Mouse (Mus musculus): Measurements from ENCODE around the gene Mrpl35. TPM values are rescaled to one million over a fixed set of nuclear protein-coding genes. Genes with fewer than 3 reads are reported as not detected.
"Not testable (repeated sequence)": the region's sequence is repeated elsewhere in the genome, so short reads cannot be mapped to it uniquely, and the experiment has no call there.

The Mrpl35 gene
- 10 to 100 TPM; 37.4 to 38.2 TPM for total RNA-seq (2021)
- long read RNA-seq, experiment 1, transcript Mrpl35-201 (4 exons, 3,721 nt), result major isoform, 63 of 64 reads
- long read RNA-seq, experiment 1, partial matches to known transcripts, result 0 of 64 reads
- long read RNA-seq, experiment 1, other reads (novel, unspliced or antisense), result 1 of 64 reads
- long read RNA-seq, experiment 2, transcript Mrpl35-201 (4 exons, 3,721 nt), result major isoform, 37 of 40 reads
- long read RNA-seq, experiment 2, partial matches to known transcripts, result 3 of 40 reads
- long read RNA-seq, experiment 2, other reads (novel, unspliced or antisense), result 0 of 40 reads

DNA sequence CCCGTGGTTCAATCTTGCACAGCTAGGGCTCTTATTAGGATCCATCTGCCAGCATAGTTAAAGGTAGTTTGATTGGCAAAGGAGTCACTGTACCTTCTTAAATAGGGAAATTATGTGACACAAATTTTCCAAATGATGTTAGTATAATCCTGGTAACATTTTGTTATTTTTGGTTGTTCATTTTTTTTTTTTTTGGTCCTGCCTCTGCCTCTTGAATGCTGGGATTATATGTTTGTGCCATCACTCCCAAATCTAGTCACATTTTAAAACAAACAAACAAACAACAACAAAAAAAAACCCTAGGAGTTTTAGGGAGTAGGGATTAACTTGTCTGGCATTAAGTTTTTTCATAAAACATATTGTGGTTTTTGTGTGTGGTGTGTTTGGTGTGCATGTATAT lies at the start of gene Mrpl35:
Mrpl35 (minus strand) TSS at position 101 of the 400 bp plus-strand sequence.
- no peak for DNase-seq (ENCODE audit: low spot score in 2 of 2)

DNA sequence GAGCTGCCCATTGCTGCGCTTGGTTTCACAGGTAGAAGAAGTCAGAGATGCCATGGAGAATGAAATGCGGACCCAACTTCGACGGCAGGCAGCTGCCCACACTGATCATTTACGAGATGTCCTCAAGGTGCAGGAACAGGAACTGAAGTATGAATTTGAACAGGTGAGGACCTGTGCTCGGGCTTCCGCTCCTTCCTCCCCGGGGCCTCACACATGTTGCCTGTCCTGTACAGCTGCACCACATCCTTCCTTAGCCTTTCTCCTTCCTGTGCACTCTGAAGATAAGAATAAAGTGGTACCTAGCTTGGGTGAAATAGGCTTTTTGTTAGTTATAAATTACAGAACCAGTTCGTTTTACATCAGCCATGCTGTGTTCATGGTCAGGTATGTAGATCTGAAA lies 44.6 kb upstream of the Mrpl35 start:
- no peak for DNase-seq (ENCODE audit: low spot score in 2 of 2)

DNA sequence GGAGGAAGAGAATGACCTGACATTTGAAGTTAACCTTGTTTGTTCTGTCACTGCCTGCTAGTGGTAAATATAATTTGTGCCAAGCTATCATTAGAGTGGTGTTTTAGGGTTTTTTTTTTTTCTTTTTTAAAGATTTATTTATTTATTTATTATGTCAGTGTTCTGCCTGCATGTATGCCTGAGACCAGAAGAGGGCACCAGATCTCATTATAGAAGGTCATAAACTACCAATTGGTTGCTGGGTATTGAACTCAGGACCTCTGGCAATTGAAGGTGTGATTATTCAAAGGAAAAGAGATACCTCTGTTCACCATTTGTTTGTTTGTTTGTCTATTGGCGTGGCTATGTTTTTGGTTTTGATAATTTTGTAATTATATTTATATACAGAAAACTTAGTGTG lies 42.0 kb upstream of the Mrpl35 start:
- DNase-seq (ENCODE audit: low spot score in 2 of 2), result no peak

DNA sequence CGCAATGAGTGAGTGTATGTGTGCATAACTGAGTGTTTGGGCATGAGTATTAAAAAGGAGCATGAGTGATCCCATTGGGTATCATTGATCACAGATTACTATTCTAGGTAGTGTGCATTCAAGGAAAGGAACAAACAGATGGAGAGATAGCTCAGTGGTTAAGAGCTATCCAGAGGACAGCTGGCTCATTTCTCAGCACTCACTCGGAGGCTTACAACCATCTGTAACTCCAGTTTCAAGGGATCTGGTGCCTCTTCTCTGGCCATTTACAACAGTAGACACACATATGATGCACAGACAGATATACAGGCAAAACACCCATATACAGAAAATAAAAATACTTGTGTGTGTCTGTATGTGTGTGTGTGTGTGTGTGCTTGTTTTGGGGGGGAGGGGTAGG lies 41.0 kb upstream of the Mrpl35 start:
- no peak for DNase-seq (ENCODE audit: low spot score in 2 of 2)

DNA sequence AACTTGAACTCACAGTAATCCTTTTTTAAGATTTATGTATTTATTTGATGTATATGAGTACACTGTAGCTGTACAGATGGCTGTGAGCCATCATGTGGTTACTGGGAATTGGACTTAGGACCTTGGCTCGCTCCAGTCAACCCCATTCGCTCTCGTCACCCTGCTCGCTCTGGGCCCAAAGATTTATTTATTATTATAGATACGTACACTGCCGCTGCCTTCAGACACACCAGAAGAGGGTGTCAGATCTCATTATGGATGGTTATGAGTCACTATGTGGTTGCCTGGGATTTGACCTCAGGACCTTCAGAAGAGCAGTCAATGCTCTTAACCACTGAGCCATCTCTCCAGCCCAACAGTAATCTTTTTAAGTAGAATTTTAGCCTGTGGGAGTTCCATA lies 20.1 kb upstream of the Mrpl35 start:
- DNase-seq (ENCODE audit: low spot score in 2 of 2), result not testable (repeated sequence)

DNA sequence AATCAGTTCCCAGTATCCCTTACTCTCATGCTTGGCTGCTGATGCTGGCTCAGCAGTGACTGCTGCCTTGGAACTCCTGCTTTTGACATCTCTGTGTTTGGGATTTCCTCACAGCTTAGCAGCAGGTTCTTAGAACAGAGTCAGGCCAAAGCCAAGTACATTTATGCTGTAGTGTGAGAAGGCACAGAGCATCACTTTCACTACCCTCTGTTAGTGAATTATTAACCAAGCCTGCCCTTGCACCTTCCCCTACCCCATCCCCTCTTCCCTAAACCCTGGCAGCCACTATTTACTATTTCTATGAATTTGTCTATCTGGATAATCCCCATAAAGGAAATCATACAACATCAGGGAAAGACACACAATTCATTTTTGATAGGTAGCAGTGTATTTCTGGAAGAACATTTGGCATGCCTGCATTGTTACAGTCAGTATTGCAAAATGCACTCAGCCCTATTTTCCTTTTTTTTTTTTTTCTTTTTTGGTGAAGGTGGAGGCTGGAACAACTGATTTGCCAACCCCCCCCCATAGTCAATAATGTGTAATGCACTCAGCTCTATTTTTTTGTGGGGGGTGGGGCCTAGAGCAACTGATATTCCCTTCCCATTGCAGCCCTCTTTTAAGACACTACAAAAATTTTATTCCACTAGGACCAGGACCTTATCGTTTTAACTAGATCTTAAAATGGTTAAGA lies 14.0 kb upstream of the Mrpl35 start:
- no peak for DNase-seq (ENCODE audit: low spot score in 2 of 2)

DNA sequence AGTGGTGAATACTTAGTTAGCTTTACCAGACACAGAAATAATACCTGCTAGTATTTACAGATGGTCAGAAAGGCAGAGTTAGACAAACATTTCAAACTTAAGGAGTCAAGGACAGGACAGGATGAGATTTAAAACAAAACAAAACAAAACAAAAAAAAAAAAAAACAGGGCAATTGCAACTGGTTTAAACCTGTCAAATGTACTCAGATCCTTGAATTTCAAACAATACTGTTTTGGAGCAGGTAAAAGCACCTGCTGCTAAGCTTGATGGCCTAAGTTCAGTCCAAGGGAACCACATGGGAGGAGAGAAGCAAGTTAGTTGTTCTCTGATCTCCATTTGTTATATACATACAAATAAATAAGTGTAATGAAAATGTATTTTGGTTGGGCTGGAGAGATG lies 13.0 kb upstream of the Mrpl35 start:
- DNase-seq (ENCODE audit: low spot score in 2 of 2), result no peak

DNA sequence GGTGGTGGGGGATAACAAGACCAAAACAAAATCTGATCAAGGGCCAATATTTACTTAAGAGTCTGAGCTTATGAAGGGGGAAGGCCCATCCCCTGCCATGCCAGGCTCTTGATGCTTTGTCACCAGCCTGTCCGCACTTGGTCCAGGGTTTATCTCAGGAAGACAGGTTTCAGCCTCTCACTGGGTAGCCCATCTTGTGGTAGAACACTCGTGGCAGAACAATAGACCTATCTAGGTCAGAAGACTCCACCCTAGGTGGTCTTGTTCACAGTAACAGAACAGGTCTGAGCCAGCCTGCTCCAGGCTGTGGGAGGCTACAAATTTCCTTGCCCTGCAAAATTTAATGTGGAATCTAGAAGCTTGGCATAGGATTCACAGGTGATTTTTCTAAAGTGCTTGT lies 10.0 kb upstream of the Mrpl35 start:
- DNase-seq (ENCODE audit: low spot score in 2 of 2), result no peak

DNA sequence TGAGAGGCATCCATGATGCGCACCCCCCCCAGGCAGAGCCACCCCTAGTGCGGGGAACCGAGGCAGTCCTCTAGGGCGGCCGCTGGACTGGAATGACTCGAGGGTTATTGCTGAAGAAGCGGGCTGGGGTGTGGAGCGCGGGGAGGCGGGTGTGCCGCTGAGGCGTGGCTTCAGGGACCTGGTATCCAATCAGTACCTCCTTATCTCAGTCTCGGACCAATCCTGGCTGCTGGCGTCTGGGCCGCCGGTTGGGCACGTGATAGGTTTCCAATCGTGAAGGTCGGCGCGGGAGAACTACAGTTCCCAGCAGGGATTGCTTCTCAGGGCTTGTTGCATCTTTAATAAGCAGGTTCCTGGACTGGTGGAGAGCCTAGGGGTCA lies 4.8 kb upstream of the Mrpl35 start:
- DNase-seq (ENCODE audit: low spot score in 2 of 2), result peak; percentile 67 to 89

DNA sequence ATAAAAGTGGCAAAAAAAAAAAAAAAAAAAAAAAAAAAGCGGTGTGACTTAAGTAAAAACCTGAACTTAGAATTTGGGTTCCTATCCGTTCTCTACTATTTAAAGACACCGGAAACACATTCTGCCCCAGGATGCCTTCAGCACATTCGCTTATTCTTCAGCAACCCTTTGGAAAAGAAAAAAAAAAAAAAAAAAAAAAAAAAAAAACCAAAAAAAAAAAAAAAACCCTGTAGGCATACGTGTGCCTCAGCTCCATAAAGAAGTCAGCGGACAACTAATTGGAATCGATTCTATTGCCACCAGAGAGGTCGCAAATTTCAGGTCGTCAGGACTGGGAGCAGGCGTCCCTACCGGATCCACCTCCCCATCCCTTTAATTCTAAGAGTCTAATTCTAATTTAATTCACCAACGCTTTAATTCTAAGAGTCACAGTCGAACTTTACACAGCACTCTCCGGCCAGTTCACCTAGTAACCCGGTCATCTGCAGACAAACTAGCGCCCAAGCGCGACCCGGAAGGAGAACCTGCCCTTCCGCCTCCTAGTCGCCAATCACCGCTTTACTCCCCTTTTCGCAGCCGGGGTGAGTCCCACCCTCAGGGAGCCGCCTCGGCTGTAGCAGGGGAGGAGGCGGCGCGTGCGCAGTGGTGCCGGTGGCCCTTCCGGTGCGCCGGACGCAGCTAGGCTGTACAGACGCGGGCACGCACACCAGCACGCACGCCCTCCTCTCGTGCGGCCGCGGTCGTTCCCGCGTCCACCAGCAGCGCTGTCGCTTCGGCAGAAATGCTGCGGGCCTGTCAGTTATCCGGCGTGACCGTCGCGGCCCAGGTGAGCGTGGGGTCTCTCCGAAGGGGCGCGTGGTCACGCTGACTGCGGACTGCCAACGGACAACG lies 4.2 kb upstream of the Mrpl35 start, which contains the start of gene Immt:
Immt (plus strand) TSS at position 642 of the 891 bp plus-strand sequence.
- peak; percentile 89 to 92 for DNase-seq (ENCODE audit: low spot score in 2 of 2)

DNA sequence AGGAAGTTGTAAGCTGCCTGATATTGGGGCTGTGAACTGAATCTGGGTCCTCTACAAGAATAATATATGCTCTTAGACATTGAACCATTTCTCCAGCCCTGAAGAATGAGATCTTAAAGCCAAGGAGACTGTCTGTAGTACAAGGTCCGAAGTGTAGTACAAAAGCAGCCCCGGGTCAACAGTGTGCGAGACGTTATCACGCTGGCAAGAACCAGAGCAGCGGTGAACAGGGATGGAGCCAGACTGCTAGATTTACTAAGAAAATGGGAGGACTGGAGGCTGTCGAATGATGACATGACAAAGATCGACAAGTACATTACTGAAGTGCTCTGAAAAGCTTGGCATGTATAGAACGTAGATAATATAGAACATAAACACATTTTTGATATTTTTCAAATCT lies 3.0 kb upstream of the Mrpl35 start:
- no peak for DNase-seq (ENCODE audit: low spot score in 2 of 2)

DNA sequence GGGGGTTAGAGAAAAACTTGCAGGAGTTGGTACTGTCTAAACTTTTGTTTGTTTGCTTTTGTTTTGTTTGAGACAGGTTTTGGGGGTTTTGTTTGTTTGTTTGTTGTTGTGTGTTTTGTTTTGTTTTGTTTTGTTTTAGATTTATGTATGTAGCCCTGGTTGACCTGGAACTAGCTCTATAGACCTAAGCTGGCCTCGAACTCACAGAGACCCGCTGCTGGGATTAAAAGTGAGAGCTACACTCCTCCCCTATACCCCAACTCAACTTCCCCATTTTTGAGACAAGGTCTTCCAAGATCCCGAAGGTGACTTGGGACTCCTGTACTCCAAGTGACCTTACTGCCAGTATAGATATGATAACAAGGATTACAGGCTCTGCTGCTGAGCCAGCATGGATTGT lies 2.8 kb downstream of the Mrpl35 start:
- DNase-seq (ENCODE audit: low spot score in 2 of 2), result no peak

DNA sequence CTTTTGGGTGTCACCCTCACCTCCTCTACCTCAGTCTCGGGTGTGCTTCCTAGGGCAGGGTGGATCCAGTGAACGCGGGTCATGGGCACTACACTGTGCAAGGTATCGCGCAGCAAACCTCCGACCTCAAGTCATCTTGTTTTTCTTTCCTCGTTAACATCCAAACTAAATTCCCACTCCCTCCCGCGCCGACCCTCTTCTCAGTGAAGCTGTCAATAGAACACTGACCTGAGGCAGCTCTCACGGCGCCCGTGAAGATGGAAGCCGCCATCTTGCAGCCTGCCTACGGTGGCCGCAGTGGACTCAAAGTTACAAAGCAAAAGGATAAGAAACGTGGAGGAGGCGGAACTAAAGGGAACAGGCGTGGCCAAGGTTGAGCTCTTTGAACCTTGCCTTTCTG lies 3.3 kb downstream of the Mrpl35 start:
- peak; percentile 78 to 79 for DNase-seq (ENCODE audit: low spot score in 2 of 2)

DNA sequence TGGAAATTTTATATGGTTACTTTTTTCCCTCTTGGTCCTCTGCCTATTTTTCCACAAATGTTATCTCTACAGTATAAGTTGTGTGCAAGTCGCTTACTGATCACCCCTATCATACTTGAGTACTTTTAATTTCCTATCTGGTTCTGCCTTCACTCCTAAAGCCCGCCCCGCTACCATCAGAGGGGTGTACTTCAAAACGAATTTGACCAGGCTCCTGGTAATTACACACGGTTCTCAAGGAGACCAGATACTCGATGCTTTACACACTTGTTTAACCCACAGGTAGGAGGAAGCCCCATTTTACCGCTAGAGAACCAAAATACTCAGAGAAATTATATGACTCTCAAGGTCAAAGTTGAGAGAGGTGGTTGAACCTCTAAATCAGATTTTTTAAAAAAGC lies 3.7 kb downstream of the Mrpl35 start:
- no peak for DNase-seq (ENCODE audit: low spot score in 2 of 2)

DNA sequence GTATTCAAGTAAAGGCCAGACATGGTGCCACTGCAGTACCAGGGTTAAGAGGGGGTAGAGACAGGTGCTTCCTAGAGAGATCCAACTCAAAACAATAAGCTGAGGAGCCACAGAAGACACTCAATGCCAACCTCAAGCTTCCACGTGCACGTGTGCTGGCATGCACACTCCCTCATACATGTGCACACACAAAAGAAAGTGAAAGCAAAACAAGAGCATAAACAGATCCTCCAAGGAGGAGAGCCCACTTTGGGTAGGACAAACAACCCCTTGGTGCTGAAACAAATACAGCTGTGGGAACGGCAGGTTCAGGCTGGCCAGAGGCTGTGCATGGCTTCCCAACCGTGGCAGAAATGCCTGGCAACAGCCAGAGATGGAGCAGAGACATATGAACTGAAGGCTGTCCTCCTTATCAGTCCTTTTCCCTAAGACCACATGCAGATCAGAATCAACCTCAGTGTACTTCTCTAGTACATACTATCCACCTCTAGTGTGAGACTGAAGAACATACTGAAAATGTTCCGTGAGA lies 6.9 kb downstream of the Mrpl35 start:
- DNase-seq (ENCODE audit: low spot score in 2 of 2), result no peak

DNA sequence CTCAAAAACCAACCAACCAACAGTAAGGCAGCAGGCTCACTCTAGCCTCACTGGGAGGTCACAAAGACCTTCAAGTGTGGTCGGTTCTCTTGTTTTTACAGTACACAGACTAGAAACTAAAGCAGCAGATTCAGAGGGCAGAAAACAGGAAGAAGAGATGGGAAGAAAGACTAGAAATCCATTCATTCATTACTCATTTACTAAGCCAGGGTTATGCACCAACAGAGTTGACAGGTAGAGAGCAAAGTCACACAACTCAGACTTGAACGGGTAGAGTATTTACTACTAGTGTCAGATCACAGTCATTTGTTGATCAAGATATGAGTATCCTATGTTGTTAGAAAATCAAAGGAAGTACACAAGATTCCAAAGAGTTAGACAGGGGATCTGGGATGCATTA lies 13.9 kb downstream of the Mrpl35 start:
- DNase-seq (ENCODE audit: low spot score in 2 of 2), result no peak

DNA sequence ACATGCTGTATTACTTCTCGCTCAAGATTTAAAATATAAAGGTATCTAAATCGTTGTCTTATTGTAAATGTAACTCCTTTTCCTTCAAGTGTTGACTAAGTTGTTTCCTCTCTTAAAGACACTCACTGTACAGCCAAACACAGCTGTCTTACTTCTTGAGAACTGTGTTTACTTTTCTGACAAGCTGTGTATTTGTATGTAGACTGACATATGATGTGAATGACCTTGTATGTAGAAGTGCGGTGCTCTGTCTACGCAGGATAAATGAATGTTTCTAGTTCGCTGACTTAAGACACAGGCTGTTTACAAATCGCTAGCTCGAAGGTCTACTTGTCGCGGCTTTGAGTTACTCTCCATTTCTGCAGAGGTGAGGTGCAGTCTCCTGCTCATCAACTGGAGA lies 16.9 kb downstream of the Mrpl35 start:
- DNase-seq (ENCODE audit: low spot score in 2 of 2), result no peak

DNA sequence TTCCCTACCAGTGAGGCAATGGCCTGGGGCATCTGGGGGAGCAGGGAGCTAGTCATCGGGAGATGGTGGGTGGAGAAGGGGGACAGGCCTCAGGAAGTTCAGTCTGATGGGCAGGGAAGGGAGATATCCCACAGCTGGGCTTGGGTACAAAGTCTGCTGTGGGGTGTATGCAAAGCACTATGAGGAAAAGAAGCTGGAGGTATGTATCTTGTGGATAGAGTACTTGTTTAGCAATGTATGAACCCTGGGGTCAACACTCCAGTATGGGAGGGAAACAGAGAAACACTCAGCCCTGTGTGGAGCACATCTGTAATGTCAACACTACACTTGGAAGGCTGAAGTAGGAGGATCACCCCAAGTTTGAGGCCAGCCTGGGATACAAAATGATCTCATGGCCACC lies 20.1 kb downstream of the Mrpl35 start:
- DNase-seq (ENCODE audit: low spot score in 2 of 2), result no peak

DNA sequence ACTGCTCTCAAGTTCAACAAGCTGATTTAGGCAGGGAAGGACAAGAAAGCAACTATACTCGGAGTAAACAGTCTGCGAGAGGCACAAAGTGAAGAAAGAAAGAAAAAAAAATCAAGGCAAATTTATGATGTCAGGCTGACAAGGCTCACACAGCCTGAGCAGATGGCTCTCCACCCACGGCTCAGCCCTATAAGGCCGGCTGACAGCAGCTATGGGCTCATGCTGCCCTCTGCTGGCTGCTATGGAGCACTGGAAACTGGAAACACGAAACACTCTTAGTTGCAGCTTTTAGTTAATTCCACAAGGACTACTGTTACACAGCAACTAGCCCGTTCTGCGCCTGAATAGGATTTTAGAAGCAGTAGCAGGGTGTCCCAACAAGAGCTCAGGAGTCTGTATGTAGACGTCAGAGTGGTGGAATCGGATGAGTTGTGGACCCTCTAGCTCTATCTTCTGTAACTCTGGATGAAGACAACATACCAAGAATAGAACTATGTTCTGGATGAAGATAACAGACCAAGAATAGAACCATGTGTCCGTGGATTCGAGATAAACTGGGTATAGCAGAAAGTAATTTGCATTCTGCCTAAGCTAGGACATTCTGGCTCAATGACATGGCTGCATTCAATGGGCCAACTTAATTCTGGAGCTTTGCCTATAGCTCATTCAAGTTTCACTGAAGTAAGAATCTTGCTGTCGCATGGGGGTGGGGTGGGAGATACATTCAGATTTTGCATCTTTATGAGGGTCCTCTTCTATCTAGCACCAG lies 22.5 kb downstream of the Mrpl35 start:
- peak in 1 of 2 experiments; percentile 13 for DNase-seq (ENCODE audit: low spot score in 2 of 2)

DNA sequence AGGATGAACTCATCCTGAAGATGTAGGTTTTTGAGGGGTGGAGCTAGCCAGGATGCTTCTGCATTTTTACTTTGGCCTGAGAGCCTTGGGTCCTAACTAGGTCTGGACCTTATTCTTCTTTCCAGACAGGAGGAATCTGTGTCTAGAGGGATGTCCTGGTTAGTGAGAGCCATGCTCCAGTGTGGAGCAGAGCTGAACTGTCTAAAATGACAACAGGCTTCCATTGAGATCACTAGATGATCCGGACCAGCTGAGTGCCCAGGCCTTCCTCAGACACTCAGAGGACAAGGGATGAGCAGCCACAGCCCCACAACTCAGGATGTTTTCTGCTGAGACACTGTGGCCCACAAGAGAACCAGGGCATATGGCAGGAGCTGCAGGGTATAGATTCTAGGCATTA lies 23.2 kb downstream of the Mrpl35 start:
- no peak for DNase-seq (ENCODE audit: low spot score in 2 of 2)

DNA sequence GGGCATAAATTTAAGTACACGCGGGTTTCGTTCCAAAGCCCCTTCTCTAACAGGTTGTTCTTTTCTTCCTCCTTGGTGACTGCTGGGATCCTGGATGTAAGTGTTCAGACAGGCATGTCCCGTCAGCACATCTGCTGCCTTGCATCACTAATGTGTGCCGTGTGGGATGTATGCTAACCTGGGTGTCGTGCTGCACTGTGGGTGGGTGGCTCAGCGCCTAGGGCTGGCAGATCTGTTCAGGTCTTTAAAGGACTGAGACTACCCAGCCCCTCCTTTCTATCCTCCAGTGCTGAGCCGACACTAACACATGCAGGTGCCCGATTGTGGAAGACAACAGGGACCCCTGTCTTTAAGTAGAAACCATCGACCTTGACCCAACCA lies 25.1 kb downstream of the Mrpl35 start:
- no peak for DNase-seq (ENCODE audit: low spot score in 2 of 2)

Data from adrenal gland, postnatal 4 days (tissue).